Mouse (Mus musculus) embryonic fibroblast, embryonic 13.5 days (primary cell): Measurements from ENCODE around the gene Ap2a2. TPM values are rescaled to one million over a fixed set of nuclear protein-coding genes. Genes with fewer than 3 reads are reported as not detected.

Source experiments
- H3K27ac ChIP-seq: 2 replicates; pipeline ENCODE4 v1.5.1; 2012; ENCODE audit warnings: low read length, control low read depth, inconsistent platforms; ENCODE audit not compliant: insufficient read depth
- H3K4me1 ChIP-seq: 2 replicates; pipeline ENCODE4 v1.6.1; 2011; ENCODE audit warnings: low read length; ENCODE audit not compliant: control insufficient read depth, insufficient read depth
- H3K4me3 ChIP-seq: 2 replicates; pipeline ENCODE4 v1.5.1; 2011; ENCODE audit warnings: mild to moderate bottlenecking, control low read depth, low read length; ENCODE audit not compliant: insufficient read depth
- CTCF ChIP-seq: IDR thresholded peaks from 2 replicates; pipeline ENCODE4 v1.5.1; 2011; ENCODE audit warnings: mild to moderate bottlenecking, control low read depth, low read length, moderate library complexity, borderline replicate concordance; ENCODE audit not compliant: insufficient read depth
- POLR2A ChIP-seq: IDR thresholded peaks from 2 replicates; pipeline ENCODE4 v1.6.1; 2011; ENCODE audit warnings: low read depth, mild to moderate bottlenecking, control low read depth, low read length, moderate library complexity
- polyA plus RNA-seq: library from polyadenylated mRNA; stranded (reverse); fragments of >200 nt; gene quantifications from 2 replicates; pipeline ENCODE4 v1.2.4, GENCODE M21; 2011; ENCODE audit warnings: low read depth; ENCODE audit not compliant: missing spikeins, insufficient read length

The Ap2a2 gene
- polyA plus RNA-seq, result 128 TPM in 2 replicates

GRCm38 (mm10) chr7:141561682-141562391 is at the start of gene Ap2a2:
Ap2a2 (plus strand) TSS chr7:141562173.
- Histone ChIP-seq H3K27ac (peak within 1 kb of the TSS; percentile 49), H3K4me1 (peaks cover 8% of the 10 kb centered on the region; the same call in 1 of the 2 replicates), H3K4me3 (peak within 1 kb of the TSS; percentile 83)
- TF ChIP-seq POLR2A (peak; percentile 69), CTCF (no peak)

- TF ChIP-seq CTCF (no peak), POLR2A (no peak)
- H3K4me1 ChIP-seq, result no peaks in the 10 kb centered on the region
- H3K4me3 ChIP-seq, result no peak overlapping the region
- no peak overlapping the region for H3K27ac ChIP-seq
Observed at GRCm38 (mm10) chr7:141517638-141518037, 44.3 kb upstream of the Ap2a2 start.

- H3K4me3 ChIP-seq, result no peak overlapping the region
- TF ChIP-seq POLR2A (no peak), CTCF (no peak)
- no peak overlapping the region for H3K27ac ChIP-seq
- H3K4me1 ChIP-seq, result no peaks in the 10 kb centered on the region
Observed at GRCm38 (mm10) chr7:141518296-141518695, 43.7 kb upstream of the Ap2a2 start.

GRCm38 (mm10) chr7:141518926-141519325 is 43.0 kb upstream of the Ap2a2 start:
- TF ChIP-seq CTCF (no peak), POLR2A (no peak)
- Histone ChIP-seq H3K4me3 (no peak overlapping the region), H3K27ac (no peak overlapping the region), H3K4me1 (peaks cover 2% of the 10 kb centered on the region; the same call in 1 of the 2 replicates)

- Histone ChIP-seq H3K4me3 (no peak overlapping the region), H3K4me1 (peaks cover 9% of the 10 kb centered on the region; the same call in 1 of the 2 replicates), H3K27ac (no peak overlapping the region)
- TF ChIP-seq POLR2A (no peak), CTCF (no peak)
Observed at GRCm38 (mm10) chr7:141519795-141520194, 42.2 kb upstream of the Ap2a2 start.

- Histone ChIP-seq H3K27ac (no peak overlapping the region), H3K4me3 (no peak overlapping the region), H3K4me1 (peaks cover 9% of the 10 kb centered on the region; the same call in 1 of the 2 replicates)
- no peak for TF ChIP-seq POLR2A
- TF ChIP-seq CTCF, result no peak
Observed at GRCm38 (mm10) chr7:141523007-141523406, 39.0 kb upstream of the Ap2a2 start.

GRCm38 (mm10) chr7:141524271-141524670 is 37.7 kb upstream of the Ap2a2 start:
- Histone ChIP-seq H3K4me1 (peaks cover 9% of the 10 kb centered on the region; the same call in 1 of the 2 replicates), H3K27ac (peak overlapping the region; percentile 39; the same call in 1 of the 2 replicates), H3K4me3 (no peak overlapping the region)
- TF ChIP-seq CTCF, result no peak
- TF ChIP-seq POLR2A, result no peak

GRCm38 (mm10) chr7:141524760-141525579 is 37.0 kb upstream of the Ap2a2 start:
- Histone ChIP-seq H3K4me1 (peaks cover 9% of the 10 kb centered on the region; the same call in 1 of the 2 replicates), H3K27ac (peak overlapping the region; percentile 39; the same call in 1 of the 2 replicates), H3K4me3 (no peak overlapping the region)
- TF ChIP-seq POLR2A (no peak), CTCF (peak; percentile 71; the same call in 1 of the 2 replicates)

GRCm38 (mm10) chr7:141525580-141525925 is 36.4 kb upstream of the Ap2a2 start:
- Histone ChIP-seq H3K4me3 (no peak overlapping the region), H3K27ac (no peak overlapping the region), H3K4me1 (peaks cover 9% of the 10 kb centered on the region; the same call in 1 of the 2 replicates)
- TF ChIP-seq CTCF (no peak), POLR2A (no peak)
